Mouse (Mus musculus): ENCODE results near the gene Dpp6.
A peak's percentile ranks its signal among the peaks of the same experiment; 100 is the strongest.

The Dpp6 gene

DNA sequence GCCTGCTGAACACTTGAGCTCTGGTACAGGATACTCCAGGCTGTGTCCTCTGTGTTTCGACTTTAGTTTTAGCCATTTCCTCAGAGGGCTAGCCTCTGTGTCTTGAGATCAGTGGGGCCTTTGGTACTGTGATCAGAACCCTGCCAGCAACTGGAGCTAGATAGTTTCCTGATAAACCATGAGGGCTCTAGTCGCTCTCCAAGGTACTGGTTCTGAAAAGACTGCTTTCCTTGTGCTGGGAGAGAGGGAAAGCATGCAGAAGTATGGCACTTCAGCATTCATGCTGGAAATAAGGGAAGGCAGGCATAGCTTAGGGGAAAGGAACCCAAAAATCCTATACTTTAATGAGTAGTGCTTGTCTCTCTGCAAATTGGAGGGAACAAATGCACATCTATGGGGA is 548.9 kb downstream of the Dpp6 start:
- DNase-seq (ENCODE audit: low read depth, low spot score) = peak; percentile 42

DNA sequence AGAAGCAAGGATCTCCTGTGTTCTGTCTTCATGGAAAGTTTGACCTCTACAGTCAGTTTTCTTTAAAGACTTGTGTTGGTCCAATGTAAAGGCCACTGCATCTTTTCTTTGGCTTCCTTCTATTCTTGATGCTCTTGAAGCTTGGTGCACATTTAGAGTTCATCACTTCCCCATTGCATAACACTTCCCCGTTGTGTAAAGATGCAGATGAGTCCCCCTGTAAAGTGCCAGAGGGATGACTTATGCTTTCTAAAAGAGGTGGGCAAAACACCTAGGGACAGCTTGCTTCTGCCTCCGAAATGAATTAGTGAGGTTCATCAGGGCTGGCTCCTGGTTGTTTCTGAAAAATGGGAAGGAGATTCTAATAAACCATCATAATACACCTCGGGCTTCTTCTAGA is 553.8 kb downstream of the Dpp6 start:
- no peak for DNase-seq (ENCODE audit: low read depth, low spot score)

DNA sequence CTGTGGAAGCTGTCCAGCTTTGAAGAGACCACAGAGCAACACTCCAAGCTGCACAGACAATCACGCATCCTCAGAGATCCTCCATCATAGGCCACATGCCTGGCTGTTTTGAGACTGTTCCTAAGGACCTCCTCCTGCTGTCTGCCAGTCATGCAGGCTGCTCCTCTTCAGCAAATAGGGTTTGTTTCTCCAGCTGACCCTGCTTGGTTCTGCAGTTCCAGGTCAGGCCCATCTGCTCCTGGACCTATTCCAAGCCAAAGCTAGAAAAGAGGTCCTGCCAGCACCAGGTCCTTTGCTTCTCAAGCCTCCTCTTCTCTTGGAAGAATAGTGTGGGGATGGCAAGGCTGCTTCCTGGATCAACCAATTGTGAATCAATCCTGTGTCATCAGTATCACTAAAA is 556.9 kb downstream of the Dpp6 start:
- no peak for DNase-seq (ENCODE audit: low read depth, low spot score)

DNA sequence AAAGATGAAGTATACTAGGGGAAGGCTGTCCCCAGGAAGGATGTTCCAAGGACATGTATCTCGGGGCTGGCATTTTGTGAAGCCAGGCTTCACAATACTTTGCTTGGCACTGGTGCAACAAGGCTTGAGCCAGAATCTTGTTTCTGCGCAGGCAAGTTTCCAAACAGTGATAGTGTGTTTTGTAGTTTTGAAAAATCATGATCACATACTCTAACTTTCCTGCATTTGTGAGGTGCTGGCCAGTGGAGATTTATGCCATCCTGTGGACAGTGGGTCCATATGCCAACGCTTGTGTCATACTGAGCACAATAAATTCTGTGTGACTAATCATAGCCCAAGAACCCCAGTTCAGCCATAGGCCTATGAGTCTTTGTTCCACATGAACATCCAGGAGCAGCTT is 558.8 kb downstream of the Dpp6 start:
- no peak for DNase-seq (ENCODE audit: low read depth, low spot score)

DNA sequence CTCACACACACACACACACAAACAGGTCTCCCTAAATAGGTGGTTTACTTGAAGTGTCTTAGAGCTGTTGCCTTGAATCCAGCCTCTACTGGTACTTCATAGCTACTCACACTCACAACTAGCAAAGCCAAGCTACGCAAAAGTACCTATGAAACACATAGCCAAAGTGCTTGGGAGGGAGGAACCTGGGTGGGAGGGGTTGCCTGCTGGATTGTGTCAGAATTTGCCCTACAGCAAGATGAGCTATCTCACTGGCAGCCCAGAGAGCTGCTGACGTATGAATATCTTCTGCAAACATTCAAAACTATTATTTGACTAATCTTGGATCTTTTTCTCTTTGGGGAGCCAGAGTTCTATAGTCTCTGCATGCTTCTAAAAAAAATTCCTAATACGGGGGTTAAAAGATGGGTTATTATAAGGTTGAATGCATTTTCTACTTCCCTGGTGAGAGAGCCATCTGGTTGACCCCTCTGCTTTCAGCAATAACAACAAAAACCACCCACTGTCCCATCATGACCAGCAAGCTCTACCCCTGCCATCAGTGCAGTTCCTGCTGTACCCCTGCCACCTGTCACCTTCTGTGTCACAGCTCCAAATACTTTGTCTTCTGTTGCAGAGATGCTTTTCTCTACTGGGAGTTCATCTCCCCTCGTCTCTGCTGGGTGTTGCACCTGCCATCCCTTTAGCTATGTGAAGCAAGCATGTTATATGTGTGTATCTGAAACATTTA is 563.8 kb downstream of the Dpp6 start:
- no peak for DNase-seq (ENCODE audit: low read depth, low spot score)

DNA sequence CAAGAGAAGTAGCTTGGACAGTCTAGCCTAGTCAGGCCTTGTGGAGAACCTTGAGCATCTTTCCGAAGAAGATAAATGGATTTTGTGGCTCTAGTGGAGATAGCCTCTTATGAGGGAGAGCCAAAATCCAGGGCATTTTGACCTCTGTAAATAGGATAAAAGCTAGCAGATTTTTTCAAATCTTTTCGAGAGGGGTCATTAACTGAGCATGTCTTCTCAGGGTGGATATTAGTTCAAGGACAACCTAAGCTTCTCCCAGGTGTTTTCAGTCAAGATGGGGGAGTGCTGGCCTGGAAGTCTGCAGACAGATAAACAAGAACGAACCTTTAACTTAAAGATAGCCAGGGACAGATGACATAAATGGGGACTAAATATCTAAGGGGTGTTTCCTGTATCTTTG is 581.4 kb downstream of the Dpp6 start:
- DNase-seq (ENCODE audit: low read depth, low spot score) = no peak

DNA sequence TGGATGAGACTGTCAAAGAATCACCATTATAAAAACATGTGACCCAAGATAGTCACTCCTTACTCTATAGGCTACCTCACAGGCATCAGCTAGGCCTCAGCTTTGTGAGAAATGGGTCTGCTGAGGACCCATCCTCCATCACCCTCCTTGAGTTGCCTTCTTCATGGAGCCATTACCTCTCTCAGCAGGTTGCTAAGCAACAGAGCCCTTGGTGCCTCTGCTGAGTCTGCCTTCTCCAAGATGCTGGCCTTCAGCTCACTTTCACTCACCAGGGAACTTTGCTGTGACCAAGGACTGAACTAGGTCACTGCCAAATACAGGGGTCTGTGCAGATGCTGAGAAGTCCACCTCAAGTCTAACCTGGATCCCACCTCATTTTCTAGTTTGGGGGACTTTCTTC is 582.1 kb downstream of the Dpp6 start:
- DNase-seq (ENCODE audit: low read depth, low spot score) = no peak

DNA sequence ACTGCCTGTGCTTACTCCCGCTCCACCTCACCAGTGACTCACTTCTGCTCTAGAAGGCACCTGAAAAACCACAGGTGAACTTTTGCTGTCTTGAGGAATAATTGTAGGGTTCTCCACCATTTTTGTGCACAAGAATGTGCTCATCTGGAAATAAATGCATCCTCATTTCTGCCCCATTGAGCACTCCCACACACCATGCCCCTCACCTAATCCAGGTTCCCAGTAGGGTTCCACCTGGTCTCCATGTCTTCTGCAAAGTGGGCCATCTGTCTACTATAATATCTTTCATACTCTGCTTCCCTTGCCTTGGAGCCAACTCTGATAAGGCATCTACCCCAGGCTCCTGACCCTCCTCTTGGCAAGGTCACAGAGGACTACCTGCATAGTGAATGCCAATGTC is 585.6 kb downstream of the Dpp6 start:
- DNase-seq (ENCODE audit: low read depth, low spot score) = no peak

DNA sequence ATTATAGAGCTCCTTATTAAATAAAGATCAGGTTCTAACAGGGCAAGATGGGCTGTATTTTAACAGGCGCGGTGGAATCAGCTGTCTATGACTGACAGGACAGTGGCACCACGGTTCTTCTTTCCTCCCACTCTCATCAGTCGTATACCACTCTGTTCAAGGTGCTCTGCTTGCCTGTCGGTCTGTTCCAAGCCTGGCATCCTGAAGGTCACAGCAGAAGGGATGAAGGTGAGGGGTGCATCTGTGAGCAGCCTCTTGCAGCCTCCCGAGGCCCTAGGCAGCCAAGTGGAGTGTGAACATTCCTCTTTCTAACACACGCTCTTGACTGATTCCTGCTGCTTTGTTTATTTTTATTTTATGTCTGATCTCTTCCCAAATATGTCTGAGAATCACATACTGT is 591.9 kb downstream of the Dpp6 start:
- DNase-seq (ENCODE audit: low read depth, low spot score) = no peak

DNA sequence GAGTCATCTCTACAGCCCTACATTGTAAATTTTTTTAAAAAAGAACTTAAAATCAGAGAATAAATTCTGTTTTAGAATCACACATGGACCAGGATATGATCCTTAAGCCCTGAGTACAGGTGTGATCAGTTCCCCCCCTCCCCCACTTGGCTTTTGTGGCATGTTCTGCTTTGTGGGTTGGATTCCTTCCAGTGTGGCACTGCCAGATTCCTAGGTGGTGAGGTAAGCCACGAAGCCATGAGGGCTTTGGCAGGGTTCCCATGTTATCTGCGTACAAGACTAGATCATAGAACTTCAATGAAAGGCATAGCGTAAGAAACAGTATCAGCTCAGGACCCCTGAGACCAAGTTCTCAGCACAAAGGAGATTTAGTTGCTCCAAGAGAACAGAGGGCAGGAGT is 596.0 kb downstream of the Dpp6 start:
- no peak for DNase-seq (ENCODE audit: low read depth, low spot score)

DNA sequence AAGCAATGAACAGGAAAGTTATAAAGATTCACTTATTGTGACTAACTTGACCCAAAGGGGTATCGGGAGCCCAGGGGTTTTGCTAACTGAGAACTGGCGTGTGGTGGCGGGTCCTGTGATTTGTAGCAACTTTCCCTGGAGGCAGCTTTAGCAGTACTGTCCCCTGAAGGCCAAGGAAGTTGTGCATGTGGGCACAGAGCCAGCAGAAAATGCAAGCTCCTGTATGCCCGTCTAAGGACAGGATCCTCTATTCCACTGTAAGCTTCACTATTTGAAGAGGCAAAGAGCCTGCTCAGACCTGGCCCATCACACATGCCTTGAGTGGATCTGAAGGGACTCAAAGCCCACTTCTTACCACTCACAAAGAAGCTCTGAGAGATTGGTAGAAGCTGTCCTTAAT is 598.5 kb downstream of the Dpp6 start:
- DNase-seq (ENCODE audit: low read depth, low spot score) = no peak

DNA sequence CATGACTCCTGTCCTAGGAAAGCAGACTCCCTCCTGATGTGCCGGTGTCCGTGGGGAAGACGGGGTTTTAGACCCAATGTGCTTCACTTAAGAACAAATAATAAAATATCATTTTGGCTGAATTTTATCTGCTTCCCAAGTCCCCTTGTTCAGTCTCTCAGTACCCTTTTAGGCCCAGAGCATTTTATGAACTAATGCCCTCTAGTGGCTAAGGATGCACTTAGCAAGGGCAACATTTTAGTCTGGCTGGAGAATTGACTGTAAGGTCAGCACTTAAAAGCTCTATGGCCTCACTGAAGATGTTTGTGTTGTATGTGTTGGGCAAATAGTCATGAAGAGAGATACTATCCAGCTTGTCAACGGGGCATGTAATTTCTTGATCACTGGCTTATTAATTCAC is 599.6 kb downstream of the Dpp6 start:
- peak; percentile 51 for DNase-seq (ENCODE audit: low read depth, low spot score)

DNA sequence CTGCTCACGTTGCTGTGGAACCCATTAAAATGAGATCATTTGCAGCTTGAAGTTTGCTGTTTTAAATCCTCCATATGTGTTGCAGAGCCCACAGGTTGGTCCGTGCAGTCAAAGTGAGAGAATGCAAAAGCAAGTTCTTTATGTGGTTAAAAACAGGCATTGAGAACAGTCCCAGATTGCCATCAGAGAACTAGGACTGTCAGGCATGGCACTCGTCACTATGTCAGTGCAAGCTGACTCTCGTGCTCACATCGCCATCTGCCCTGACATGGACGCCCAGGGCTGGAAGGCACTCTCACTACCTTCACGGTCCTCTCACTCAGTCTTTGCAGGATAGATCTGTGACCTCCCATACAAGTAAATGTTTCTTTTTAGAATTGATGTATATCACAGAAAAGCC is 600.4 kb downstream of the Dpp6 start:
- no peak for DNase-seq (ENCODE audit: low read depth, low spot score)

DNA sequence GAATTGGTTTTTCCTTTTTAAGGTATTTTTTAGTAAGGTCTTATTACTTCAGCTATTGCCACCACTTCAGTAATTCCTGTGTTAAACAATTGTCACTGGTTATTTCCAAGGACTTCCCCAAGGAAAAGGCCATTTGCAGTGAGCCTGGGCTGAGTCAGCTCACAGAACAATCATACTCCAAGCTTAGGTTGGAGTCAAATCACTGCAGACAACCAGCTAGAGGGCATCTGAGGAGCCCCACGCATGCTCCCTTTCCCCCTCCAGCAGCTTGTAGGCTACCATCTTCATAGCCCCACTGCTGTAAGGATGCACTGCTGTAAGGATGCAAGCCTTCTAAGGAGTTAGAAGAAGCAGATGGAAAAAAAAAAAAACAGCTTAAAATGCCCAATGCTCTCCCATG is 601.9 kb downstream of the Dpp6 start:
- no peak for DNase-seq (ENCODE audit: low read depth, low spot score)

DNA sequence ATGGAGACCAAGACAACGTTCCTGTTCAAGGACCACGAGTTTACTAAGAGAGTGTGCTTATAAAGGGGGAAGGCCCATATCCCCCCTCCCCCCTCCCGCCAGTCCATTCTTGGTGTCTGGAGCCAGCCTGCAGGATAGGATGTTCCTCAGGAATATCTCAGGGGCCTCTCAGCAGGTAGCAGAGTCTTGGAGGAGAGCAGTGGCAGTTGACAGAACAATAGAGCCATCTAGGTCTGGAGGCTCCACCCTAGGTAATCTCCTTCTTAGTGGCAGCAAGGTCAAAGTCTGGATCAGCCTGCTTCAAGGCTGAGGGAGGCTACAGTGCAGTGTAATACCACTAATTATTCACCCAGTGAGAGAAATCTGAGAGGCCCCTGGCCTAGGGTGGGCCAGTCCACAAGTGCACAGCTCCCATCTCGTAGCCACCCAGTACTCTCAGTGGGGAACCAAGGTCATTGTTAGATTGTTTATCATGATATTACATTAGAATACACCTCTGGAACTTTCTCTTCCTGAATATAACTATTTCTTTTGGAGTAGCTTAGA is 604.2 kb downstream of the Dpp6 start:
- no peak for DNase-seq (ENCODE audit: low read depth, low spot score)

DNA sequence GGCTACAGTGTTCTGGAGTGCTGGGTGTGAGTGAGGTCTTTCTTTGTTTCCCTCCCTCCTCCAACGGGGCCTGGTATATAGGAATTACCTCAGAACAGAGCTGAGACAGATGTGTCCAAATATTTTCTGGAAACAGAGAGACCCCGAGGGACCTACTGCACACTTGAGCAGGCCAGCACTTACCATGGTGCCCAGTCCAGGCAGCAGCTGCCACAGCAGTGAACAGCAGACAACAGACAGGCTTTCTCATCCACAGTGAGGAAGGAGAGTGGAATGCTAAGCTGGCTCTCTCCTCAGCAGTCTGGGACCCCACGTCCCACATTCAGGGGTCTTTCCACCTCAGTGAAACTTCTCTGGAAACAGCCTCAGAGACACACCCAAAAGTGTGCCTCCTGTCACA is 606.8 kb downstream of the Dpp6 start:
- DNase-seq (ENCODE audit: low read depth, low spot score) = no peak

DNA sequence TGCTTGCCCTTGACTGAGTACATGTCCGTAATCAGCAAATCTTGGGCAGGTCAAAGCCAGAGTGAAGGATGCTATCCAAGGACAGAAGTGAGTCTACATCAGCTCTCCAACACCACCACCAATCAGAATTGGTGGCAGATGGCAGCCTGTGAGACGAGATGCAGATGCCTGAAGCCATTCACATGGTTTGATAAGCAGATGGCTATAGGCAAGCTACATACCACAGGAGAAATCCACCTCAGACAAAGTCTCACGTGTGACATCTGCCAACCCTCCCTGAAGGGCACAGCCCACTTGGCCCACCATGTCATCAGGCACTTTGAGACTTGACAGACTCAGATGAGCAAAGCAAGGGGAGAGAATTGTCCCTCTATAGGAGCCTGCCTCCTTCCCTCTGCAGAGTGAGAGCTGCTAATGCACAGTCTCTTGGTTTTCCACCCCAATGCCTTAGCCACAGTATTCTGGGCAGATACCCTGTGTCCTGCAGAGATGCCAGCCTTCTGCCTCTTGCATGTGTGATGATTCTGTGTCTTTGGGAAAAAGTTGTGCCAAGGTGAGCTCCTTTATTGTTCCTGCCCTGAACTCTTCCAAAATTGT is 607.6 kb downstream of the Dpp6 start:
- no peak for DNase-seq (ENCODE audit: low read depth, low spot score)

DNA sequence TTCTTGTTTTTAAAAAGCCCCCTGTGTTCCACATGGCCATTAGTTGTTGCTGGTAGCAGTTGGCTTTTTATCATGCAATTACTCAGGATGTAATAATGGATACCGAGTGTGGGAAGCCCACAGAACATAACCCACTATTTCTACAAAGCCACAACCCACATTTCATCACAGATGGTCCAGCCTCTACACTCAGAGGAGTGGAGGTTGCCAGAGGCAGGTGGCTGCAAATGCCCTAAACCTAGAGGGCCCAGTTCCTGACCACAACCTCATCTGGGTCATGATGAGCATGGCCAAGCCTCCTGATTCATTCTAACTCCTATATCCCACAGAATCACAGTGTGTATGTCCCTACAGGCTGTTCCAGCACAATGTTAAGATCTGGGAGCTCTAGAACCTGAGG is 609.2 kb downstream of the Dpp6 start:
- DNase-seq (ENCODE audit: low read depth, low spot score) = no peak

DNA sequence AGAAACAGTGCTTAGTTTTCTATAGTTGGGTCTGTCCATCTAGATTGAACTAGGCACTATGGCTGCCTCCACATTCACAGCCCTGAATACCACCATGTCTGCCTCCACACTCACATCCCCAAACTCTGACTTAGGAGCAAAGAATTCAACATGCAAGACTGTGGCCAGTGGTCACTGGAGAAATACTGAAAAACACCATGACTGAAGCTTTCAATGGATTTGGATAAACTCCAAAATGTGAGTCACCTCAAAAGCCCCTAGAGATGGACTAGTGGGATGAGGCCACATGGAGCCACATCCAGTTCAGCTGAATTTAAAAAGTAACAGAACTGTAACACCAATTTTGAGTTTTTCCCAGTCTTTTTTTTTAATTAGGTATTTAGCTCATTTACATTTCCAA is 616.6 kb downstream of the Dpp6 start:
- no peak for DNase-seq (ENCODE audit: low read depth, low spot score)

DNA sequence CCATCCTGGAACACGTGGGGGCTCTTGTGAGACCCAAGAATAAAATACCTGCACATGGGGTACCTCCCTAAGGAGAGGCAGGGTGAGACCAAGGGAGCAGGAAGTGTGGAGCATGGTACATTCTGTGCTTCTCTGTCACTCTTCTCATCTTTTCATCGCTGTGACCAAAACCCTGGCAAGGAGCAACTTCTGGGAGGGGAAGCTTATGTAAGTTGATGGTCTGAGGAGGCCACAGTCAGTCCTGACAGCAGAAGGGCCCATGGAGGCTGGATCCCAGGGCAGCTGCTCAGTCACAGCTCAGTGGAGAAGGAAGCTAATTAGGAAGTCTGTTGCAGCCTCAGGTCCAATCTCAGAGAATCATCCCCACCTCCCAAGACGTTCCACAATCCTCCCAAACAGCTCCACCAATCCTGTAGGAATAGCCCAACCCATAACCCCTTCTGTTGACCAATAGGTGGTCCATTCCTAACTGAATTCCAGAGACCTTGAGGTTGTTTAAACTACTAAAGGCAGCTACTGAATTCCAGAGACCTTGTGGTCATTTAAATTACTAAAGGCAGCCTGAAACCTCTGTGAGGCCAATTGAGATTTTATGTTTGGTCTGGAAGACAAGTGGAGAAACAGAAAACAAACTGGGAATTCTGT is 636.3 kb downstream of the Dpp6 start:
- no peak for DNase-seq (ENCODE audit: low read depth, low spot score)

DNA sequence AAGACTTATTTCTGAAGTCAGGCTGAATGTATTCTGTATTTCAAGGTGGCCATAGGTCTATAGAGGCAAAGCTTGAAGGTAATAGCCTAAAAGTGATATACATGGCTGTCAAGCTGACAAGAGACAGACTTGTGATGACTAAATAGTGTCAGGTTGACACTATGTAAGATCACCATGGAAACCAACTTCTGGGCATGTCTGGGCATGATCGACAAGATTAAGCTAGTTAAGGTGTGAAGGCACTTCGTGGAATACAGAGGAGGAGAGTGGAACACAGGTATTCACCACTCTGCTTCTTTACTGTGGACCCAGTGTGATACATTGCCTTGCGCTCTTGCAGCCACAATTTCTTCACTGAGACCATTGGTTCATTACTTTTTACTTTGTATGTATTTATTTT is 637.4 kb downstream of the Dpp6 start:
- no peak for DNase-seq (ENCODE audit: low read depth, low spot score)

DNA sequence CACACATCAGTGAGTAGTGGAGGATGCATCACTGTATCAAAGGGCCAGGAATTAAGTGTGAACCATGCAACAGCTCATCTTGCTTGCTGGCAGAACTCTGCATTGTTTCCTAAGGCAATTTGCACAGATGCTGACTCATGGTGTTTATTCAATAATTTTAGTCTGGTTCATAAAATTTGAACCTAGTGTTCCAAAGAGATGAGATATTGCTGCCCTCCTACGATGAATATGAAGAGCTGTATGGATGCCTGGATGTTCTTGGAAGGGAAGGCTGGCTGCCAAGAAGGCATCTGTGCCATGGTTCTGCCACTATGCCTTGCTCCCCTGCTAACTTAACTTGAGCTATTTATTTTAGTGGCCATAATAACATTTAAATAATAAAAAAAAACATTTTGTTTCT is 640.0 kb downstream of the Dpp6 start:
- no peak for DNase-seq (ENCODE audit: low read depth, low spot score)

DNA sequence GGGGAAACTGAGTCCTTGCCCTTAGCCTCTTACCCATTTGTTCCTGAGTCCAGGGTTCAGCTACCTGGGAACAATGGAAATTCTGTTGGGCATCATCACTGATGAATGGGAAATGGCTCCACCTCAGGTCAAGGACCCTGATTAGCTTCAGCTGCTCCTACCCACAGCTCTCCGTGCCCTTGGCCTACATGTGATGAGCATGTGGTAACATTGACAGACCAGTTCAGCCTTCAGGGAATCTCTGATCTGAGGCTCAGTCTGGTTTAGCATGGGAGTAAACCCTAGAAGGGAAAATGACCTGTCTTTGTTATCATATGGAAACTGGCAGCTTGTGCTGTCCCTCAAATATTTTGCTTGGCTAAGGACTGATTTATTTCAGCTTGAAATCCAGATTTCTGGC is 640.7 kb downstream of the Dpp6 start:
- DNase-seq (ENCODE audit: low read depth, low spot score) = no peak

Measured in mesoderm, embryonic 11.5 days (tissue).